Mouse (Mus musculus) liver, adult 2 months (tissue): Measurements from ENCODE around the gene Mecom.

ENCODE experiments used
- CTCF ChIP-seq: fragments of 200-500 bp; IDR thresholded peaks from 2 replicates; pipeline ENCODE4 v1.5.1; 2011; ENCODE audit warnings: low read depth, low read length, control low read depth
- POLR2A ChIP-seq: fragments of 200-500 bp; IDR thresholded peaks from 2 replicates; pipeline ENCODE4 v1.6.1; 2011; ENCODE audit warnings: low read length, control low read depth; ENCODE audit not compliant: insufficient read depth; ENCODE audit errors: extremely low read depth

- no peak for TF ChIP-seq CTCF
- TF ChIP-seq POLR2A, result no peak
These were observed 34.4 kb downstream of the Mecom start for GRCm38 (mm10) chr3:30513314-30513997.
